Mouse (Mus musculus) kidney, postnatal 0 days (tissue): ENCODE measurements at regions not wholly inside any gene's neighbourhood (a gene's known extent, or its start where the extent isn't known, plus 50 kb on each side); places are given as distances from the start of the nearest gene placed in this dataset.

ENCODE experiments used
- ATAC-seq: fragments of 200-750 bp; cut with Nextera tagmentation; replicated peaks from 2 replicates; pipeline ENCODE4 v1.8.0; 2017; ENCODE audit warnings: low read depth, moderate number of reproducible peaks, moderate TSS enrichment, moderate library complexity; ENCODE audit not compliant: low FRiP score
- DNase-seq: peaks from one replicate; pipeline ENCODE4 v3.0.0-alpha.2; 2016; ENCODE audit warnings: low spot score
- H3K27ac ChIP-seq: fragments of 300-500 bp; sonication (generic); 2 replicates; pipeline ENCODE4 v1.5.1; 2014; ENCODE audit warnings: mild to moderate bottlenecking
- H3K27me3 ChIP-seq: fragments of 300-500 bp; sonication (generic); 2 replicates; pipeline ENCODE4 v1.6.1; 2014; ENCODE audit warnings: low read length, mixed read lengths; ENCODE audit not compliant: insufficient read depth
- H3K36me3 ChIP-seq: fragments of 300-500 bp; sonication (generic); 2 replicates; pipeline ENCODE4 v1.6.1; 2014; ENCODE audit warnings: low read length, mixed read lengths; ENCODE audit not compliant: insufficient read depth
- H3K4me1 ChIP-seq: fragments of 300-500 bp; sonication (generic); replicated peaks from 2 replicates; pipeline ENCODE4 v1.6.1; 2014; ENCODE audit warnings: antibody characterized with exemption, low read length, mixed read lengths; ENCODE audit not compliant: insufficient read depth
- H3K4me2 ChIP-seq: fragments of 300-500 bp; sonication (generic); 2 replicates; pipeline ENCODE4 v1.6.1; 2014; ENCODE audit warnings: mild to moderate bottlenecking, low read length, moderate library complexity, mixed read lengths
- H3K4me3 ChIP-seq: fragments of 300-500 bp; sonication (generic); replicated peaks from 2 replicates; pipeline ENCODE4 v1.5.1; 2014; ENCODE audit warnings: low read depth, low read length
- H3K9ac ChIP-seq: fragments of 300-500 bp; sonication (generic); 2 replicates; pipeline ENCODE4 v1.6.1; 2014; ENCODE audit warnings: low read depth, low read length
- H3K9me3 ChIP-seq: fragments of 300-500 bp; sonication (generic); replicated peaks from 2 replicates; pipeline ENCODE4 v1.6.1; 2016; ENCODE audit warnings: low read length, inconsistent platforms, mixed read lengths
- CTCF ChIP-seq: IDR thresholded peaks from 2 replicates; pipeline ENCODE4 v1.5.1; 2016; ENCODE audit warnings: antibody characterized with exemption, low read depth, mild to moderate bottlenecking, moderate library complexity
- WGBS: fragments of 180-500 bp; shearing (Covaris S2); extraction: QIAGEN DNeasy Blood & Tissue Kit; methylation state at CpG from one replicate; pipeline ENCODE4 v1.1.7; 2014; 5-methylcytosine and 5-hydroxymethylcytosine counted together

DNA sequence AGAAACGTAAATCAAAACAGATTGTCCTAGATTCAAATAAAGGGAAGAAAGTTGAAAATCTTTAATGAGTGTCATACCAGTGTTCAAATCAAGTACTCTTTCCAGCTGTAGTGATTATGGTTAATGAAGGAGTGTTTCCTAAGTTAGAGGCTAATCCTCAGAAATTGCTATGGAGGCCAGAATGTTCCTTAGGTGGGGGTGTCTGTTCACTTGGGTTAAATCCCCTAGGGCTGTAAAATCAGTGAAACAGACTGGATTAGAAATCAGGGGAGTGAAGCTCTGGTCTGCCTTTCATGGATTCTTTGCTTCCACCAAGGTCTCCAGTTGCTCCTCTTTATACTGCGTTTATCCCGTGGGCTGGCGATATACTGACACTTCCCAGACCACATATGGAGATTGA, 270.7 kb upstream of the 1700056E22Rik start:
- Histone ChIP-seq H3K27me3 (no peaks in the 10 kb centered on the region), H3K4me3 (no peak overlapping the region), H3K9me3 (no peaks in the 10 kb centered on the region), H3K36me3 (no peaks in the 10 kb centered on the region), H3K4me2 (no peak overlapping the region), H3K27ac (no peak overlapping the region), H3K9ac (no peak overlapping the region), H3K4me1 (no peaks in the 10 kb centered on the region)
- 83% methylated on average over 4 of the region's 4 CpGs for WGBS
- DNase-seq (no peak), ATAC-seq (no peak)
- no peak for TF ChIP-seq CTCF

GRCm38 (mm10) chr1:184304204-184304603, 270.1 kb upstream of the 1700056E22Rik start:
- TF ChIP-seq CTCF = no peak
- H3K4me3 ChIP-seq = no peak overlapping the region
- no peaks in the 10 kb centered on the region for H3K4me1 ChIP-seq
- H3K4me2 ChIP-seq = no peak overlapping the region
- ATAC-seq (no peak), DNase-seq (no peak)
- H3K27ac ChIP-seq = no peak overlapping the region
- no peaks in the 10 kb centered on the region for H3K27me3 ChIP-seq
- H3K36me3 ChIP-seq = no peaks in the 10 kb centered on the region
- WGBS = 85% methylated on average over 4 of the region's 4 CpGs
- H3K9ac ChIP-seq = no peak overlapping the region
- H3K9me3 ChIP-seq = no peaks in the 10 kb centered on the region

GRCm38 (mm10) chr1:184298701-184299100, 264.6 kb upstream of the 1700056E22Rik start:
- H3K36me3 ChIP-seq = no peaks in the 10 kb centered on the region
- no peaks in the 10 kb centered on the region for H3K4me1 ChIP-seq
- no peak for TF ChIP-seq CTCF
- no peak overlapping the region for H3K9ac ChIP-seq
- WGBS = 50% methylated on average over 1 of the region's 1 CpGs
- no peaks in the 10 kb centered on the region for H3K27me3 ChIP-seq
- no peak overlapping the region for H3K4me3 ChIP-seq
- H3K27ac ChIP-seq = no peak overlapping the region
- no peak overlapping the region for H3K4me2 ChIP-seq
- no peak for DNase-seq
- ATAC-seq = no peak
- no peaks in the 10 kb centered on the region for H3K9me3 ChIP-seq

DNA sequence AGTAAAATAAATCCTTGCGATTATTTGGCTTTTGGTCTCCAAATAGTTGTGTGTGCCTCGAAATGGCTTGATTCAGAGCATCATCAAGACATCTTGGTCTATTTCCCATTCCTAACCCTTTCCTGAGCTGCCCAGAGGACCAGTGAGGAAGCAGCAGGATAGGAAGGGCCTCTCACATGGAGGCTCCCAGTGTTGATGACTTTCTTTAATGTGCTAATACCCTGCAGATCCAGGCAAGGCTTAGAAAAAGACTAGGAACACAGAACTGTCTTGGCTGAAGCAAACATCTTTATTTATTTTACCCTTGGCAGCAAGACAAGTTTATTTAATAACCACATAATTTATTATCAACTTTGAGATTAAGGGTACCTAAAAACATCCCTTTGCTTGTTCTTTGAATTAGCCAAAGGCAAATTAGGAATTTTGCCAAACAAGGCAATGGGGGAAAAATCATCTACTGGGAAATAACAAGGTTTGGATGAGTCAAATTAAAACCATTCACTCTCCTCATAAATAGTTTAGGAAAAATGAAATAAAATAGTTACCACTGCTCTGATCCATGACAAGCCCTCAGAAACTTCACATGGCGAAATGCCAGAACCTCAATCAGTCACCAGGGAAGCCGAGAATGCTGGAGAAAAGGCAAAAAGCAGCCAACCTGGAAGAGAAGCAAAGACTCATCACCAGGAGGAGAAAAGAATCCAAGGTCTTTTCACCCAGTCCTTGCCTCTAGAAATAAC, 263.1 kb upstream of the 1700056E22Rik start:
- Histone ChIP-seq H3K36me3 (no peaks in the 10 kb centered on the region), H3K9ac (no peak overlapping the region), H3K4me3 (no peak overlapping the region), H3K9me3 (no peaks in the 10 kb centered on the region), H3K4me1 (no peaks in the 10 kb centered on the region), H3K4me2 (no peak overlapping the region), H3K27ac (no peak overlapping the region), H3K27me3 (no peaks in the 10 kb centered on the region)
- no peak for TF ChIP-seq CTCF
- DNase-seq = no peak
- 81% methylated on average over 4 of the region's 4 CpGs for WGBS
- ATAC-seq = no peak

DNA sequence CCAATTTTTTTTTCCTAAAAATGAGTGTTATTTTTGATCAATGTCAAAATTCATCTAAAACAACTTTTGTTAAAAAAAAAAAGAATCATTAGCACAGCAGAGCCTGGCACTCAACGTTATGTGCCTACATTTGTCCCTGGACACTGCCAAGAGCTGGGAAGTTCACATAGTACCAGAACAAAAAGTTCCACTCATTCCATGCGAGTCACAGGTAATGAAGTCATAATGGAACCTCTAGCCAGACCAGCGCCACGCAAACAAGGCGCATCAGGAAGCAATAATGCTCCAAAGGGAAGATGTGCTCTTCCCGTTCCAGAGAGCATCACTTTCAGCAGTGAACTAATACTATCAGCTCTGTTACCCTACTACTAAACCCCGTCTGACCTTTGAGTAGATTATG, 257.0 kb upstream of the 1700056E22Rik start:
- no peak for DNase-seq
- Histone ChIP-seq H3K9me3 (no peaks in the 10 kb centered on the region), H3K4me3 (no peak overlapping the region), H3K27ac (no peak overlapping the region), H3K4me1 (no peaks in the 10 kb centered on the region), H3K4me2 (no peak overlapping the region), H3K27me3 (no peaks in the 10 kb centered on the region), H3K9ac (no peak overlapping the region), H3K36me3 (no peaks in the 10 kb centered on the region)
- WGBS = 81% methylated on average over 7 of the region's 7 CpGs
- ATAC-seq = no peak
- no peak for TF ChIP-seq CTCF

GRCm38 (mm10) chr1:184289733-184290416, 255.8 kb upstream of the 1700056E22Rik start:
- H3K36me3 ChIP-seq = no peaks in the 10 kb centered on the region
- no peak overlapping the region for H3K4me2 ChIP-seq
- no peak for TF ChIP-seq CTCF
- ATAC-seq (0 out of 2 replicates have a peak, but pooled peaks have one; percentile 57), DNase-seq (peak; percentile 62)
- no peaks in the 10 kb centered on the region for H3K9me3 ChIP-seq
- no peak overlapping the region for H3K4me3 ChIP-seq
- H3K9ac ChIP-seq = no peak overlapping the region
- no peaks in the 10 kb centered on the region for H3K4me1 ChIP-seq
- H3K27me3 ChIP-seq = no peaks in the 10 kb centered on the region
- 41% methylated on average over 7 of the region's 7 CpGs for WGBS
- no peak overlapping the region for H3K27ac ChIP-seq
